In the genomic region with DNA sequence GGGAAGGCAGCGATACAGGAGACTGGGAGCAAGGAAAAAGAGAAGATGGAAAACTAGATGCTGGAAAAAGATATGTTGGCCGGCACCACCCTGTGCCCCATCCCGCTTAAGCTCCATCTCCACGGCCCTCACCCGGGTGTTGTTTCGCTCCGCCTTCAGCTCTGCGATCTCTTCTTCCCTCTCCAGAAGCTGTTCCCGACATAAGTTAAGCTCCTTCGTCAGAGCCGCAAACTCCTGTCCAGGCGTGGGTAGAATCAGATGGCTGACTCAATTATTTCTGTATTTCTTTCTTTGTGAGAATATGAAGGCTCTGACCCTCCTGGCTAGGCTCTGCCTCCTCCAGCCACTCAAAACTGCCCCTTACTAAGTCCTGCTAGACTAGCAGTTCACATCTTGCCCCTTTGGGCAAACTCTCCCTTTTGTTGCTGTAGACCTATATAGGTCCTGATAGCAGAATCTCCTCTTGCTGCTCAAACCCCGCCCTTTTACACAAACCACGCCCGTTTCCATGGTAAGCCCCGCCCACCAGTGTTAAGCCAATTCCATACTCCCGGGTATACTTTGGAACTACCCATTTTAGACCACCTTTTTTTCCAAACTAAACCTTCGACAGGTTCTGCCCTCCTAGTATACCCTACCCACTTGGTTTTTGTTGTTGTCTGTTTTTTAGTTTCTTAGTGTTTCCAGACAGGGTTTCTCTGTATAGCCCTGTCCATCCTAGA, we compare ENCODE assay signal across 8 mouse cellular contexts. TPM values are rescaled to one million over a fixed set of nuclear protein-coding genes. Genes with fewer than 3 reads are reported as not detected.
DNase-seq lines count a peak whose midpoint lies in the region; ATAC-seq and TF ChIP-seq lines count a peak whose summit lies in the region.

No protein-coding gene starts in this region.

- DNase-seq in kidney, postnatal 0 days (ENCODE audit: low spot score) = no peak
- DNase-seq in kidney, postnatal 4 days = no peak
- peak; percentile 66 for DNase-seq in brain, adult 2 months (ENCODE audit: low read depth, low spot score)
- DNase-seq in forebrain, postnatal 0 days = no peak
- DNase-seq in heart, adult 2 months = no peak
- DNase-seq in kidney, adult 2 months = no peak

- no peak overlapping the region for H3K9ac ChIP-seq in kidney, postnatal 0 days (ENCODE audit: low read depth, low read length)
- H3K9ac ChIP-seq in forebrain, postnatal 0 days = no peak overlapping the region
- H3K9ac ChIP-seq in midbrain, embryonic 13.5 days (replicated peaks) = no peak overlapping the region
- no peak overlapping the region for H3K9ac ChIP-seq in heart, adult 2 months (ENCODE audit: low read depth, low read length)

- H3K79me2 ChIP-seq in heart, adult 2 months (replicated peaks; ENCODE audit: control insufficient read depth, insufficient read depth, low read length) = no peaks in the 10 kb centered on the region

- no peak for ATAC-seq in kidney, postnatal 0 days (replicated peaks; ENCODE audit: low FRiP score, low read depth)
- peak; percentile 2; the same call in 1 of the 2 replicates for ATAC-seq in forebrain, postnatal 0 days
- peak; percentile 26 for ATAC-seq in midbrain, embryonic 13.5 days
- ATAC-seq in granulocyte monocyte progenitor cell, adult 5-6 weeks (replicated peaks; ENCODE audit: poor library complexity, severe bottlenecking) = no peak

- H3K36me3 ChIP-seq in kidney, postnatal 0 days (ENCODE audit: insufficient read depth, low read length) = no peaks in the 10 kb centered on the region
- peaks cover 25% of the 10 kb centered on the region for H3K36me3 ChIP-seq in forebrain, postnatal 0 days (ENCODE audit: insufficient read depth)
- H3K36me3 ChIP-seq in midbrain, embryonic 13.5 days = peaks cover 35% of the 10 kb centered on the region
- H3K36me3 ChIP-seq in heart, adult 2 months (ENCODE audit: control insufficient read depth, insufficient read depth, low read length) = no peaks in the 10 kb centered on the region
- no peaks in the 10 kb centered on the region for H3K36me3 ChIP-seq in kidney, adult 2 months (ENCODE audit: control insufficient read depth, insufficient read depth, low read length)

- TF ChIP-seq EP300 in heart, adult 2 months (IDR thresholded peaks at IDR 0.05; ENCODE audit: insufficient read depth, low read depth, low read length) = no peak

- H3K9me3 ChIP-seq in kidney, postnatal 0 days (replicated peaks; ENCODE audit: low read length) = no peaks in the 10 kb centered on the region
- no peaks in the 10 kb centered on the region for H3K9me3 ChIP-seq in forebrain, postnatal 0 days (ENCODE audit: low read length)
- no peaks in the 10 kb centered on the region for H3K9me3 ChIP-seq in midbrain, embryonic 13.5 days

- WGBS in kidney, postnatal 0 days = 51% methylated on average over 18 of the region's 18 CpGs
- WGBS in forebrain, postnatal 0 days = 59% methylated on average over 18 of the region's 18 CpGs
- 56% methylated on average over 18 of the region's 18 CpGs for WGBS in midbrain, embryonic 13.5 days
- 40% methylated on average over 18 of the region's 18 CpGs for WGBS in heart, adult 2 months
- WGBS in kidney, adult 2 months = 46% methylated on average over 18 of the region's 18 CpGs

- TF ChIP-seq POLR2A in heart, adult 2 months (IDR thresholded peaks at IDR 0.05; ENCODE audit: insufficient read depth, low read depth, low read length) = no peak
- TF ChIP-seq POLR2A in kidney, adult 2 months (IDR thresholded peaks at IDR 0.05; ENCODE audit: low read depth, low read length) = no peak

- no peak for TF ChIP-seq CTCF in kidney, postnatal 0 days (IDR thresholded peaks at IDR 0.05; ENCODE audit: low read depth)
- no peak for TF ChIP-seq CTCF in forebrain, postnatal 0 days (IDR thresholded peaks at IDR 0.05; ENCODE audit: low read depth)
- TF ChIP-seq CTCF in heart, adult 2 months (IDR thresholded peaks at IDR 0.05) = no peak
- no peak for TF ChIP-seq CTCF in kidney, adult 2 months (conservative IDR thresholded peaks at IDR 0.05; ENCODE audit: insufficient read depth, insufficient read length, low read depth, low read length)

- no peak overlapping the region for H3K27ac ChIP-seq in kidney, postnatal 0 days
- H3K27ac ChIP-seq in forebrain, postnatal 0 days (ENCODE audit: low read depth, low read length) = no peak overlapping the region
- peak overlapping the region; percentile 81; the same call in 1 of the 2 replicates for H3K27ac ChIP-seq in midbrain, embryonic 13.5 days
- no peak overlapping the region for H3K27ac ChIP-seq in heart, adult 2 months
- no peak overlapping the region for H3K27ac ChIP-seq in kidney, adult 2 months (ENCODE audit: insufficient read depth, low read depth, low read length)

- H3K4me2 ChIP-seq in kidney, postnatal 0 days (ENCODE audit: low read length) = no peak overlapping the region
- H3K4me2 ChIP-seq in forebrain, postnatal 0 days (ENCODE audit: low read depth) = peak overlapping the region; percentile 81
- peak overlapping the region; percentile 86 for H3K4me2 ChIP-seq in midbrain, embryonic 13.5 days (replicated peaks)

- 0 out of 2 replicates have a peak, but pooled peaks cover 3% of the 10 kb centered on the region for H3K4me1 ChIP-seq in kidney, postnatal 0 days (replicated peaks; ENCODE audit: insufficient read depth, low read length)
- peaks cover 21% of the 10 kb centered on the region for H3K4me1 ChIP-seq in forebrain, postnatal 0 days (ENCODE audit: insufficient read depth)
- peaks cover 39% of the 10 kb centered on the region for H3K4me1 ChIP-seq in midbrain, embryonic 13.5 days (replicated peaks)
- H3K4me1 ChIP-seq in heart, adult 2 months (ENCODE audit: control insufficient read depth, insufficient read depth, low read length) = no peaks in the 10 kb centered on the region
- no peaks in the 10 kb centered on the region for H3K4me1 ChIP-seq in kidney, adult 2 months (ENCODE audit: control insufficient read depth, insufficient read depth, low read length)

- intact Hi-C loops in heart, adult 2 months (cut with DNase I) = loop anchor here (10.0 kb wide), 1 partner anchor 56 kb away; no protein-coding TSS in a partner anchor

- H3K27me3 ChIP-seq in kidney, postnatal 0 days (ENCODE audit: insufficient read depth, low read length) = peaks cover 19% of the 10 kb centered on the region; the same call in 1 of the 2 replicates
- no peaks in the 10 kb centered on the region; the same call in 1 of the 2 replicates for H3K27me3 ChIP-seq in forebrain, postnatal 0 days (ENCODE audit: insufficient read depth, low read length)
- peaks cover 24% of the 10 kb centered on the region for H3K27me3 ChIP-seq in midbrain, embryonic 13.5 days
- H3K27me3 ChIP-seq in heart, adult 2 months (ENCODE audit: control insufficient read depth, insufficient read depth, low read length) = peaks cover 5% of the 10 kb centered on the region; the same call in 1 of the 2 replicates
- H3K27me3 ChIP-seq in kidney, adult 2 months (replicated peaks; ENCODE audit: control insufficient read depth, insufficient read depth, low read length) = no peaks in the 10 kb centered on the region

- H3K4me3 ChIP-seq in kidney, postnatal 0 days (replicated peaks; ENCODE audit: low read depth, low read length) = peak overlapping the region; percentile 41; the same call in 1 of the 2 replicates
- H3K4me3 ChIP-seq in forebrain, postnatal 0 days (ENCODE audit: low read depth, low read length) = no peak overlapping the region
- peak overlapping the region; percentile 50; the same call in 1 of the 2 replicates for H3K4me3 ChIP-seq in midbrain, embryonic 13.5 days (replicated peaks)
- no peak overlapping the region for H3K4me3 ChIP-seq in heart, adult 2 months
- H3K4me3 ChIP-seq in kidney, adult 2 months (ENCODE audit: insufficient read depth, low read depth, low read length) = no peak overlapping the region

RNA-seq across cellular contexts. Expression of gene Ppfia3, which starts 6.3 kb away (rescaled TPM):
- polyA plus RNA-seq in kidney, postnatal 0 days (2015; fragmentation: Nextera tagmentation; extraction: Ambion mirVana) = 4.3 and 5.4 TPM in 2 replicates
- 76.5 and 81.0 TPM in 2 replicates for total RNA-seq in forebrain, postnatal 0 days (2014; rRNA removed)
- 21.7 and 26.0 TPM in 2 replicates for polyA plus RNA-seq in forebrain, postnatal 0 days (2015; fragmentation: Nextera tagmentation; extraction: Ambion mirVana)
- polyA plus RNA-seq in midbrain, embryonic 13.5 days (2015; fragmentation: Nextera tagmentation; extraction: Ambion mirVana) = 17.2 and 19.8 TPM in 2 replicates
- total RNA-seq in granulocyte monocyte progenitor cell, adult 5-6 weeks (2014; fragmentation: Nextera tagmentation) = 1.2 TPM in 1 of 2 replicates, not detected in the other
- total RNA-seq in granulocyte monocyte progenitor cell, adult 5-6 weeks (2017) = not detected in 2 replicates
- total RNA-seq in heart, adult 2 months (2021) = under 1 TPM; 0.11 to 0.26 TPM
- 0.09 and 0.14 TPM in 2 replicates for polyA plus RNA-seq in heart, adult 2 months (2012; rRNA removed)
- 0.50 and 0.64 TPM in 2 replicates for polyA plus RNA-seq in kidney, adult 2 months (2012; rRNA removed)

RNA-seq across cellular contexts. Expression of gene Lin7b, which starts 9.8 kb away (rescaled TPM):
- 1.2 and 1.6 TPM in 2 replicates for polyA plus RNA-seq in kidney, postnatal 0 days (2015; fragmentation: Nextera tagmentation; extraction: Ambion mirVana)
- total RNA-seq in forebrain, postnatal 0 days (2014; rRNA removed) = 32.2 and 47.3 TPM in 2 replicates
- 36.8 and 39.8 TPM in 2 replicates for polyA plus RNA-seq in forebrain, postnatal 0 days (2015; fragmentation: Nextera tagmentation; extraction: Ambion mirVana)
- 7.1 and 7.9 TPM in 2 replicates for polyA plus RNA-seq in midbrain, embryonic 13.5 days (2015; fragmentation: Nextera tagmentation; extraction: Ambion mirVana)
- not detected in 2 replicates for total RNA-seq in granulocyte monocyte progenitor cell, adult 5-6 weeks (2014; fragmentation: Nextera tagmentation)
- 1.9 TPM in 1 of 2 replicates, not detected in the other for total RNA-seq in granulocyte monocyte progenitor cell, adult 5-6 weeks (2017)
- 1 to 10 TPM; 1.0 to 1.6 TPM for total RNA-seq in heart, adult 2 months (2021)
- polyA plus RNA-seq in heart, adult 2 months (2012; rRNA removed) = 2.3 and 3.4 TPM in 2 replicates
- 2.7 and 3.9 TPM in 2 replicates for polyA plus RNA-seq in kidney, adult 2 months (2012; rRNA removed)

RNA-seq across cellular contexts. Expression of gene Hrc, which starts 25.5 kb away (rescaled TPM):
- polyA plus RNA-seq in kidney, postnatal 0 days (2015; fragmentation: Nextera tagmentation; extraction: Ambion mirVana) = 0.75 and 1.1 TPM in 2 replicates
- total RNA-seq in forebrain, postnatal 0 days (2014; rRNA removed) = 0.46 and 0.52 TPM in 2 replicates
- polyA plus RNA-seq in forebrain, postnatal 0 days (2015; fragmentation: Nextera tagmentation; extraction: Ambion mirVana) = not detected in 2 replicates
- polyA plus RNA-seq in midbrain, embryonic 13.5 days (2015; fragmentation: Nextera tagmentation; extraction: Ambion mirVana) = 0.10 and 0.26 TPM in 2 replicates
- total RNA-seq in granulocyte monocyte progenitor cell, adult 5-6 weeks (2014; fragmentation: Nextera tagmentation) = not detected in 2 replicates
- total RNA-seq in granulocyte monocyte progenitor cell, adult 5-6 weeks (2017) = not detected in 2 replicates
- total RNA-seq in heart, adult 2 months (2021) = 1,000 to 10,000 TPM in 1 of 2 experiments, 100 to 1,000 TPM in 1; 863 to 1,007 TPM
- 383 and 578 TPM in 2 replicates for polyA plus RNA-seq in heart, adult 2 months (2012; rRNA removed)
- polyA plus RNA-seq in kidney, adult 2 months (2012; rRNA removed) = 0.14 and 3.2 TPM in 2 replicates

RNA-seq across cellular contexts. Expression of gene Trpm4, which starts 27.0 kb away (rescaled TPM):
- polyA plus RNA-seq in kidney, postnatal 0 days (2015; fragmentation: Nextera tagmentation; extraction: Ambion mirVana) = 14.4 and 15.9 TPM in 2 replicates
- total RNA-seq in forebrain, postnatal 0 days (2014; rRNA removed) = 17.1 and 17.5 TPM in 2 replicates
- 8.9 and 9.4 TPM in 2 replicates for polyA plus RNA-seq in forebrain, postnatal 0 days (2015; fragmentation: Nextera tagmentation; extraction: Ambion mirVana)
- polyA plus RNA-seq in midbrain, embryonic 13.5 days (2015; fragmentation: Nextera tagmentation; extraction: Ambion mirVana) = 7.3 and 10.8 TPM in 2 replicates
- total RNA-seq in granulocyte monocyte progenitor cell, adult 5-6 weeks (2014; fragmentation: Nextera tagmentation) = 5.4 and 6.3 TPM in 2 replicates
- total RNA-seq in granulocyte monocyte progenitor cell, adult 5-6 weeks (2017) = 2.4 and 3.9 TPM in 2 replicates
- total RNA-seq in heart, adult 2 months (2021) = 10 to 100 TPM; 21.0 to 21.4 TPM
- 38.7 and 40.9 TPM in 2 replicates for polyA plus RNA-seq in heart, adult 2 months (2012; rRNA removed)
- 17.9 and 18.2 TPM in 2 replicates for polyA plus RNA-seq in kidney, adult 2 months (2012; rRNA removed)

RNA-seq across cellular contexts. Expression of gene Snrnp70, which starts 35.0 kb away (rescaled TPM):
- 148 and 163 TPM in 2 replicates for polyA plus RNA-seq in kidney, postnatal 0 days (2015; fragmentation: Nextera tagmentation; extraction: Ambion mirVana)
- total RNA-seq in forebrain, postnatal 0 days (2014; rRNA removed) = 247 and 310 TPM in 2 replicates
- 116 and 124 TPM in 2 replicates for polyA plus RNA-seq in forebrain, postnatal 0 days (2015; fragmentation: Nextera tagmentation; extraction: Ambion mirVana)
- 223 and 238 TPM in 2 replicates for polyA plus RNA-seq in midbrain, embryonic 13.5 days (2015; fragmentation: Nextera tagmentation; extraction: Ambion mirVana)
- total RNA-seq in granulocyte monocyte progenitor cell, adult 5-6 weeks (2014; fragmentation: Nextera tagmentation) = 259 and 270 TPM in 2 replicates
- total RNA-seq in granulocyte monocyte progenitor cell, adult 5-6 weeks (2017) = 374 and 382 TPM in 2 replicates
- 10 to 100 TPM; 85.0 to 99.5 TPM for total RNA-seq in heart, adult 2 months (2021)
- 117 and 151 TPM in 2 replicates for polyA plus RNA-seq in heart, adult 2 months (2012; rRNA removed)
- polyA plus RNA-seq in kidney, adult 2 months (2012; rRNA removed) = 137 and 138 TPM in 2 replicates

Comparison
In these comparisons a context has a peak if more than half of its experiments do, and no peak if none do; other contexts are left out.
1. H3K4me3 ChIP-seq: peak in kidney, postnatal 0 days (single experiment) and midbrain, embryonic 13.5 days (single experiment); none in forebrain, postnatal 0 days (single experiment), heart, adult 2 months (single experiment) and kidney, adult 2 months (single experiment).
2. ATAC-seq: peak in forebrain, postnatal 0 days (single experiment) and midbrain, embryonic 13.5 days (single experiment); none in kidney, postnatal 0 days (single experiment) and granulocyte monocyte progenitor cell, adult 5-6 weeks (single experiment).
3. RNA of gene Hrc, which starts 25.5 kb away (polyA plus RNA-seq): 383 to 578 TPM in heart, adult 2 months; 0.14 to 3.2 TPM in kidney, adult 2 months, 0.75 to 1.1 TPM in kidney, postnatal 0 days, 0.10 to 0.26 TPM in midbrain, embryonic 13.5 days and not detected in forebrain, postnatal 0 days; every median in the first group is over 10 times any median in the second.